Mouse (Mus musculus) stomach, embryonic 16.5 days (tissue): Measurements from ENCODE around the gene Gm13941. TPM values are rescaled to one million over a fixed set of nuclear protein-coding genes. Genes with fewer than 3 reads are reported as not detected.

ENCODE experiments used
- ATAC-seq: fragments of 200-750 bp; cut with Nextera tagmentation; 2 replicates; pipeline ENCODE4 v1.8.0; 2017; ENCODE audit warnings: moderate number of reproducible peaks, moderate TSS enrichment; ENCODE audit not compliant: insufficient read depth, low FRiP score
- H3K27ac ChIP-seq: fragments of 300-500 bp; sonication (generic); 2 replicates; pipeline ENCODE4 v1.5.1; 2014; ENCODE audit warnings: low read length
- H3K27me3 ChIP-seq: fragments of 300-500 bp; sonication (generic); 2 replicates; pipeline ENCODE4 v1.6.1; 2014; ENCODE audit warnings: low read length, control low read depth, mixed read lengths; ENCODE audit not compliant: control insufficient read depth, insufficient read depth
- H3K36me3 ChIP-seq: fragments of 300-500 bp; sonication (generic); 2 replicates; pipeline ENCODE4 v1.6.1; 2014; ENCODE audit warnings: low read length; ENCODE audit not compliant: control insufficient read depth, insufficient read depth
- H3K4me1 ChIP-seq: fragments of 300-500 bp; sonication (generic); 2 replicates; pipeline ENCODE4 v1.6.1; 2014; ENCODE audit warnings: low read length, control low read depth, mixed read lengths; ENCODE audit not compliant: control insufficient read depth, insufficient read depth
- H3K4me2 ChIP-seq: fragments of 300-500 bp; sonication (generic); 2 replicates; pipeline ENCODE4 v1.6.1; 2014; ENCODE audit warnings: low read depth, low read length, mixed read lengths
- H3K4me3 ChIP-seq: fragments of 300-500 bp; sonication (generic); replicated peaks from 2 replicates; pipeline ENCODE4 v1.5.1; 2014; ENCODE audit warnings: mild to moderate bottlenecking, low read length
- H3K9ac ChIP-seq: fragments of 300-500 bp; sonication (generic); 2 replicates; pipeline ENCODE4 v1.6.1; 2014; ENCODE audit warnings: low read length
- H3K9me3 ChIP-seq: fragments of 300-500 bp; sonication (generic); replicated peaks from 2 replicates; pipeline ENCODE4 v1.6.1; 2016; ENCODE audit warnings: low read length, control low read depth; ENCODE audit not compliant: control insufficient read depth
- WGBS: fragments of 180-500 bp; shearing (Covaris S2); extraction: QIAGEN DNeasy Blood & Tissue Kit; methylation state at CpG from one replicate; pipeline ENCODE4 v1.1.7; 2014; 5-methylcytosine and 5-hydroxymethylcytosine counted together
- polyA plus RNA-seq: library from polyadenylated mRNA; unstranded; fragments of >200 nt; fragmentation: Nextera tagmentation; extraction: Ambion mirVana; gene quantifications from 2 replicates; pipeline ENCODE4 v1.2.1, GENCODE M21; 2015

Gm13941 gene
- polyA plus RNA-seq, result not detected in 2 replicates

- no peaks in the 10 kb centered on the region for H3K36me3 ChIP-seq
- H3K4me1 ChIP-seq, result no peaks in the 10 kb centered on the region
- no peak within 1 kb of the TSS for H3K27ac ChIP-seq
- H3K9me3 ChIP-seq, result no peaks in the 10 kb centered on the region
- no peak for ATAC-seq
- no peak within 1 kb of the TSS for H3K4me2 ChIP-seq
- no peak within 1 kb of the TSS for H3K9ac ChIP-seq
- H3K27me3 ChIP-seq, result no peaks in the 10 kb centered on the region
- H3K4me3 ChIP-seq, result no peak within 1 kb of the TSS
Observed at GRCm38 (mm10) chr2:111105882-111106281, at the start of gene Gm13941. Gene Gm13941 (minus strand): TSS chr2:111105982.

GRCm38 (mm10) chr2:111152836-111153235, 47.1 kb upstream of the Gm13941 start, which contains the start of gene Gm15130:
Gene Gm15130 (minus strand): TSS chr2:111152936.
- Histone ChIP-seq H3K4me1 (no peaks in the 10 kb centered on the region), H3K9ac (no peak within 1 kb of the TSS), H3K27me3 (no peaks in the 10 kb centered on the region), H3K27ac (no peak within 1 kb of the TSS), H3K9me3 (no peaks in the 10 kb centered on the region), H3K4me3 (no peak within 1 kb of the TSS), H3K4me2 (no peak within 1 kb of the TSS), H3K36me3 (no peaks in the 10 kb centered on the region)
- ATAC-seq, result no peak
- WGBS, result 59% methylated on average over 2 of the region's 2 CpGs

- Histone ChIP-seq H3K4me3 (no peak overlapping the region), H3K27me3 (no peaks in the 10 kb centered on the region), H3K4me2 (no peak overlapping the region), H3K36me3 (no peaks in the 10 kb centered on the region), H3K9ac (no peak overlapping the region), H3K9me3 (no peaks in the 10 kb centered on the region), H3K4me1 (no peaks in the 10 kb centered on the region), H3K27ac (no peak overlapping the region)
- 57% methylated on average over 5 of the region's 5 CpGs for WGBS
- no peak for ATAC-seq
Observed at GRCm38 (mm10) chr2:111135739-111136138, 30.0 kb upstream of the Gm13941 start.

- Histone ChIP-seq H3K4me3 (no peak overlapping the region), H3K9me3 (no peaks in the 10 kb centered on the region), H3K36me3 (no peaks in the 10 kb centered on the region), H3K27ac (no peak overlapping the region), H3K27me3 (no peaks in the 10 kb centered on the region), H3K4me2 (no peak overlapping the region), H3K4me1 (no peaks in the 10 kb centered on the region), H3K9ac (no peak overlapping the region)
- WGBS, result 93% methylated on average over 1 of the region's 1 CpGs
- ATAC-seq, result no peak
Observed at GRCm38 (mm10) chr2:111058586-111059261, 47.1 kb downstream of the Gm13941 start.

Other genes with a start within 250 kb of the Gm13941 start
- 0.06 and 0.21 TPM in 2 replicates for gene Ano3, start 155.1 kb downstream of the Gm13941 start, polyA plus RNA-seq
- not detected in 2 replicates for gene Gm15130, start 47.0 kb upstream of the Gm13941 start, polyA plus RNA-seq
- gene 4930430A15Rik, start 123.6 kb upstream of the Gm13941 start, polyA plus RNA-seq, result not detected in 2 replicates
- not detected in 2 replicates for gene Olfr1275, start 129.3 kb upstream of the Gm13941 start, polyA plus RNA-seq
- gene Olfr1276, start 148.5 kb upstream of the Gm13941 start, polyA plus RNA-seq, result not detected in 2 replicates
- not detected in 2 replicates for gene Olfr1277, start 168.1 kb upstream of the Gm13941 start, polyA plus RNA-seq
- not detected in 2 replicates for gene Olfr1278, start 184.2 kb upstream of the Gm13941 start, polyA plus RNA-seq
- gene Olfr1279, start 194.7 kb upstream of the Gm13941 start, polyA plus RNA-seq, result not detected in 2 replicates
- not detected in 2 replicates for gene Olfr1280, start 208.0 kb upstream of the Gm13941 start, polyA plus RNA-seq
- gene Olfr1281, start 220.5 kb upstream of the Gm13941 start, polyA plus RNA-seq, result not detected in 2 replicates
- gene Olfr1282, start 230.1 kb upstream of the Gm13941 start, polyA plus RNA-seq, result not detected in 2 replicates